Mouse (Mus musculus) C2C12 (cell line): ENCODE measurements around the gene Gm7982.
"Not testable (repeated sequence)": the region's sequence is repeated elsewhere in the genome, so short reads cannot be mapped to it uniquely, and the experiment has no call there.

ENCODE experiments used
- CEBPB ChIP-seq: IDR thresholded peaks from one replicate; pipeline ENCODE4 v1.6.1; 2011; ENCODE audit warnings: low read depth, mild to moderate bottlenecking, control low read depth, moderate library complexity
- CTCF ChIP-seq: IDR thresholded peaks from one replicate; pipeline ENCODE4 v1.5.1; 2011; ENCODE audit not compliant: control insufficient read depth, insufficient read depth, insufficient read length
- FOSL1 ChIP-seq: IDR thresholded peaks from one replicate; pipeline ENCODE4 v1.8.0; 2011; ENCODE audit warnings: mild to moderate bottlenecking, low read length; ENCODE audit not compliant: poor library complexity, insufficient read depth, severe bottlenecking
- MAX ChIP-seq: IDR thresholded peaks from one replicate; pipeline ENCODE4 v1.6.1; 2011; ENCODE audit warnings: mild to moderate bottlenecking, control low read depth
- MYOD1 ChIP-seq: IDR thresholded peaks from one replicate; pipeline ENCODE4 v1.6.1; 2011; ENCODE audit warnings: low read depth; ENCODE audit not compliant: control insufficient read depth, insufficient read length
- MYOG ChIP-seq: IDR thresholded peaks from one replicate; pipeline ENCODE4 v1.6.1; 2011; ENCODE audit not compliant: control insufficient read depth, insufficient read length; ENCODE audit errors: extremely low read depth
- USF1 ChIP-seq: IDR thresholded peaks from one replicate; pipeline ENCODE4 v1.6.1; 2011; ENCODE audit warnings: low read depth, mild to moderate bottlenecking, control low read depth, moderate library complexity

DNA sequence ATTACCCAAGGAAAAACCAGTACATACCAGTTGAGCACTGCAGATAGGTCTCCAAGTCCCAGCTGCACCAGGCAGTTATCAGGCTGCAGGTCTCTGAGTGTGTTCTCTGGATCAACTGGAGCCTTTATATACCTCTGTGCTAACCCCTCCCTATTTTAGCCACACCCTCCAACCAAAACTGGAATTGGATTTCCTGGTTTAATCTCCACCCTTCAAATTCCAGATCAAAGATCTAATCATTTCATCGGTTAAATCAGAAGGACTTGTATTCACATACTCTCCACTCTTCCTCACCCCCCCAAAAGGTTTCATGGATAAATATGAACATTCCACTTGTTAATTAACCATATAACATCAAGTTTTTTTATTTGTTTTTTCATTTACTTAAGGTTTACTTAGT is 5.7 kb upstream of the Gm7982 start, which contains the start of gene Gm7978:
- not testable (repeated sequence) for TF ChIP-seq CTCF, USF1, CEBPB, MYOG, MYOD1, FOSL1, MAX
